In genomic region chr11:45767081-45767480, GRCm38 (mm10) we compare ENCODE assay signal across 14 mouse cellular contexts.
DNase-seq lines count a peak whose midpoint lies in the region; ATAC-seq and TF ChIP-seq lines count a peak whose summit lies in the region.
"Had no signal": no experiment of that assay in that cellular context is flagged by ENCODE, and none has a peak within 500 bp of the region (broad histone marks: within the 10 kb centered on the region; RNA-seq: fewer than 3 reads in every experiment).

No protein-coding gene starts in this region.

- no peaks in the 10 kb centered on the region for H3K27me3 ChIP-seq in Patski
- H3K27me3 ChIP-seq: embryonic facial prominence, embryonic 13.5 days; heart, embryonic 12.5 days had no signal

- ATAC-seq in Patski = peak; percentile 60

- DNase-seq in frontal cortex, postnatal 10 days (ENCODE audit: low spot score in 2 of 2) = peak; percentile 6 to 11
- DNase-seq in frontal cortex, adult 2 months (ENCODE audit: extremely low spot score in 1 of 2, low spot score in 1 of 2) = no peak
- DNase-seq in left cerebral cortex, postnatal 10 days (ENCODE audit: extremely low spot score in 1 of 2, low spot score in 2 of 2) = peak; percentile 14 to 26
- DNase-seq in left cerebral cortex, postnatal 36 days (ENCODE audit: low spot score in 2 of 2) = no peak
- DNase-seq in Patski (ENCODE audit: low read depth, low spot score) = no peak
- DNase-seq in fibroblast of lung, adult 2 months (ENCODE audit: low read depth) = peak; percentile 46
- DNase-seq in testis, postnatal 14 days (ENCODE audit: low spot score) = no peak
- DNase-seq in thymus, postnatal 36 days = no peak
- DNase-seq: gastrocnemius, postnatal 10 days; layer of hippocampus, postnatal 36 days; lung, postnatal 36 days; thymus, postnatal 25 days had no signal

- POLR2A ChIA-PET in Patski (lab: Charles Lee) = no interaction called here

- CTCF ChIA-PET in Patski (lab: Charles Lee) = interaction anchor here (0.7 to 1.6 kb wide), 3 partner anchors 10 to 12 kb away, joined by 3 to 5 read pairs (median 4); no protein-coding TSS in a partner anchor

- intact Hi-C loops in left cerebral cortex, postnatal 10 days (cut with DNase I) = no loop called here
- intact Hi-C loops in left cerebral cortex, postnatal 36 days (cut with DNase I) = no loop called here

- in situ Hi-C loops in Patski (cut with MboI; ENCODE audit: low pct_unique_long_range_greater_than_20kb) = no loop called here

- no peak for TF ChIP-seq CTCF in Patski (IDR thresholded peaks at IDR 0.05)

Comparison
In these comparisons a context has a peak if more than half of its experiments do, and no peak if none do; other contexts are left out.
1. DNase-seq: peak in frontal cortex, postnatal 10 days (2 of 2), left cerebral cortex, postnatal 10 days (2 of 2) and fibroblast of lung, adult 2 months (single experiment); none in frontal cortex, adult 2 months (0 of 2), left cerebral cortex, postnatal 36 days (0 of 2), Patski (single experiment), testis, postnatal 14 days (single experiment) and thymus, postnatal 36 days (0 of 2).